Mouse (Mus musculus) liver, embryonic 11.5 days (tissue): ENCODE results near the gene Gdf15. TPM values are rescaled to one million over a fixed set of nuclear protein-coding genes. Genes with fewer than 3 reads are reported as not detected.

Experiments used
- ATAC-seq: fragments of 200-750 bp; cut with Nextera tagmentation; replicated peaks from 2 replicates; pipeline ENCODE4 v1.8.0; 2017; ENCODE audit warnings: moderate number of reproducible peaks, mild to moderate bottlenecking, moderate TSS enrichment, moderate library complexity; ENCODE audit not compliant: low FRiP score
- DNase-seq: peaks from one replicate; pipeline ENCODE4 v3.0.0-alpha.2; 2017; ENCODE audit warnings: low spot score
- H3K27ac ChIP-seq: fragments of 300-500 bp; sonication (generic); 2 replicates; pipeline ENCODE4 v1.5.1; 2014; ENCODE audit warnings: mild to moderate bottlenecking, low read depth, low read length, control low read depth
- H3K27me3 ChIP-seq: fragments of 300-500 bp; sonication (generic); replicated peaks from 2 replicates; pipeline ENCODE4 v1.6.1; 2014; ENCODE audit warnings: low read length, mixed read lengths; ENCODE audit not compliant: control insufficient read depth, insufficient read depth
- H3K36me3 ChIP-seq: fragments of 300-500 bp; sonication (generic); 2 replicates; pipeline ENCODE4 v1.6.1; 2014; ENCODE audit warnings: mild to moderate bottlenecking, low read length, moderate library complexity, mixed read lengths; ENCODE audit not compliant: control insufficient read depth, insufficient read depth
- H3K4me1 ChIP-seq: fragments of 300-500 bp; sonication (generic); replicated peaks from 2 replicates; pipeline ENCODE4 v1.6.1; 2014; ENCODE audit warnings: low read length, mixed read lengths; ENCODE audit not compliant: control insufficient read depth, insufficient read depth
- H3K4me2 ChIP-seq: fragments of 300-500 bp; sonication (generic); 2 replicates; pipeline ENCODE4 v1.6.1; 2014; ENCODE audit warnings: mild to moderate bottlenecking, control low read depth, moderate library complexity
- H3K4me3 ChIP-seq: fragments of 300-500 bp; sonication (generic); 2 replicates; pipeline ENCODE4 v1.5.1; 2014; ENCODE audit warnings: low read depth, low read length, control low read depth
- H3K9ac ChIP-seq: fragments of 300-500 bp; sonication (generic); 2 replicates; pipeline ENCODE4 v1.6.1; 2014; ENCODE audit warnings: low read depth, low read length, control low read depth
- H3K9me3 ChIP-seq: fragments of 300-500 bp; sonication (generic); 2 replicates; pipeline ENCODE4 v1.6.1; 2016; ENCODE audit warnings: low read length, inconsistent platforms, mixed read lengths; ENCODE audit not compliant: control insufficient read depth
- WGBS: fragments of 180-500 bp; shearing (Covaris S2); extraction: QIAGEN DNeasy Blood & Tissue Kit; methylation state at CpG from one replicate; pipeline ENCODE4 v1.1.7; 2014; 5-methylcytosine and 5-hydroxymethylcytosine counted together
- polyA plus RNA-seq: library from polyadenylated mRNA; unstranded; fragments of >200 nt; fragmentation: Nextera tagmentation; extraction: Ambion mirVana; gene quantifications from 2 replicates; pipeline ENCODE4 v1.2.1, GENCODE M21; 2014

Gene Gdf15
- polyA plus RNA-seq, 1 experiment from 2014 or later: 4.2 TPM

GRCm38 (mm10) chr8:70614469-70614868, 17.8 kb downstream of the Gdf15 start:
- ATAC-seq (no peak), DNase-seq (no peak)
- H3K4me1 ChIP-seq: peaks cover 46% of the 10 kb centered on the region
- H3K27ac ChIP-seq: peak overlapping the region; percentile 38; the same call in 1 of the 2 replicates
- no peak overlapping the region for H3K4me2 ChIP-seq
- H3K9me3 ChIP-seq: no peaks in the 10 kb centered on the region
- no peak overlapping the region for H3K9ac ChIP-seq
- H3K36me3 ChIP-seq: no peaks in the 10 kb centered on the region
- H3K4me3 ChIP-seq: no peak overlapping the region
- 69% methylated on average over 5 of the region's 5 CpGs for WGBS
- no peaks in the 10 kb centered on the region for H3K27me3 ChIP-seq

GRCm38 (mm10) chr8:70613763-70614162, 18.5 kb downstream of the Gdf15 start:
- H3K9ac ChIP-seq: no peak overlapping the region
- H3K4me1 ChIP-seq: peaks cover 47% of the 10 kb centered on the region
- H3K4me2 ChIP-seq: no peak overlapping the region
- ATAC-seq (no peak), DNase-seq (no peak)
- H3K9me3 ChIP-seq: no peaks in the 10 kb centered on the region
- H3K27ac ChIP-seq: no peak overlapping the region
- WGBS: 25% methylated on average over 1 of the region's 1 CpGs
- H3K27me3 ChIP-seq: no peaks in the 10 kb centered on the region
- no peaks in the 10 kb centered on the region for H3K36me3 ChIP-seq
- no peak overlapping the region for H3K4me3 ChIP-seq

GRCm38 (mm10) chr8:70611849-70612248, 20.4 kb downstream of the Gdf15 start:
- H3K27me3 ChIP-seq: no peaks in the 10 kb centered on the region
- DNase-seq (peak; percentile 86), ATAC-seq (peak; percentile 32; the same call in 1 of the 2 replicates)
- WGBS: under 1% methylated on average over 6 of the region's 6 CpGs
- no peaks in the 10 kb centered on the region for H3K9me3 ChIP-seq
- H3K27ac ChIP-seq: peak overlapping the region; percentile 99
- peak overlapping the region; percentile 92 for H3K4me3 ChIP-seq
- peak overlapping the region; percentile 100 for H3K4me2 ChIP-seq
- H3K4me1 ChIP-seq: peaks cover 37% of the 10 kb centered on the region
- H3K36me3 ChIP-seq: no peaks in the 10 kb centered on the region
- H3K9ac ChIP-seq: peak overlapping the region; percentile 85

- peak overlapping the region; percentile 99 for H3K27ac ChIP-seq
- DNase-seq (peak; percentile 93), ATAC-seq (peak; percentile 38)
- peak overlapping the region; percentile 85 for H3K9ac ChIP-seq
- no peaks in the 10 kb centered on the region for H3K9me3 ChIP-seq
- peak overlapping the region; percentile 92 for H3K4me3 ChIP-seq
- under 1% methylated on average over 54 of the region's 54 CpGs for WGBS
- peaks cover 38% of the 10 kb centered on the region for H3K4me1 ChIP-seq
- no peaks in the 10 kb centered on the region for H3K36me3 ChIP-seq
- peak overlapping the region; percentile 100 for H3K4me2 ChIP-seq
- no peaks in the 10 kb centered on the region for H3K27me3 ChIP-seq
Observed at GRCm38 (mm10) chr8:70610796-70611771, 21.2 kb downstream of the Gdf15 start.

- WGBS: 1% methylated on average over 44 of the region's 45 CpGs
- no peaks in the 10 kb centered on the region for H3K36me3 ChIP-seq
- peak overlapping the region; percentile 92 for H3K4me3 ChIP-seq
- peak overlapping the region; percentile 100 for H3K4me2 ChIP-seq
- H3K4me1 ChIP-seq: peaks cover 36% of the 10 kb centered on the region
- peak overlapping the region; percentile 98 for H3K9ac ChIP-seq
- ATAC-seq (peak; percentile 47), DNase-seq (peak; percentile 91)
- peak overlapping the region; percentile 99 for H3K27ac ChIP-seq
- H3K9me3 ChIP-seq: no peaks in the 10 kb centered on the region
- no peaks in the 10 kb centered on the region for H3K27me3 ChIP-seq
Observed at GRCm38 (mm10) chr8:70609849-70610795, 22.1 kb downstream of the Gdf15 start.

GRCm38 (mm10) chr8:70609368-70609848, 22.8 kb downstream of the Gdf15 start:
- ATAC-seq (peak; percentile 50), DNase-seq (no peak)
- Histone ChIP-seq H3K4me3 (peak overlapping the region; percentile 92), H3K9ac (peak overlapping the region; percentile 98), H3K27ac (peak overlapping the region; percentile 99), H3K4me2 (peak overlapping the region; percentile 100), H3K4me1 (peaks cover 36% of the 10 kb centered on the region), H3K27me3 (no peaks in the 10 kb centered on the region), H3K9me3 (no peaks in the 10 kb centered on the region), H3K36me3 (no peaks in the 10 kb centered on the region)
- WGBS: under 1% methylated on average over 39 of the region's 39 CpGs

GRCm38 (mm10) chr8:70608749-70609367, 23.4 kb downstream of the Gdf15 start, which contains the start of gene Ssbp4:
TSS of gene Ssbp4 (minus strand) at chr8:70608872.
- peaks cover 36% of the 10 kb centered on the region for H3K4me1 ChIP-seq
- no peak for ATAC-seq

More at GRCm38 (mm10) chr8:70608749-70609367, 23.4 kb downstream of the Gdf15 start, which contains the start of gene Ssbp4:
- WGBS: 4% methylated on average over 26 of the region's 26 CpGs
- no peaks in the 10 kb centered on the region for H3K9me3 ChIP-seq
- H3K4me3 ChIP-seq: peak within 1 kb of the TSS; percentile 92
- H3K27ac ChIP-seq: peak within 1 kb of the TSS; percentile 99
- H3K27me3 ChIP-seq: no peaks in the 10 kb centered on the region
- H3K4me2 ChIP-seq: peak within 1 kb of the TSS; percentile 100
- 0 out of 2 replicates have a peak, but pooled peaks cover 2% of the 10 kb centered on the region for H3K36me3 ChIP-seq
- no peak for DNase-seq
- peak within 1 kb of the TSS; percentile 98 for H3K9ac ChIP-seq
